ENCODE assay signal across 12 mouse cellular contexts in genomic region chr8:77725406-77725805, GRCm38 (mm10). TPM values are rescaled to one million over a fixed set of nuclear protein-coding genes. Genes with fewer than 3 reads are reported as not detected.
DNase-seq lines count a peak whose midpoint lies in the region; ATAC-seq lines count a peak whose summit lies in the region.
"Had no signal": no experiment of that assay in that cellular context is flagged by ENCODE, and none has a peak within 500 bp of the region (broad histone marks: within the 10 kb centered on the region; RNA-seq: fewer than 3 reads in every experiment).

No protein-coding gene starts in this region.

- ATAC-seq in heart, embryonic 11.5 days (replicated peaks; ENCODE audit: insufficient number of reproducible peaks, low FRiP score, low TSS enrichment), result no peak
- ATAC-seq in kidney, embryonic 15.5 days (replicated peaks; ENCODE audit: low FRiP score), result no peak
- ATAC-seq in forebrain, embryonic 11.5 days (replicated peaks; ENCODE audit: low FRiP score), result no peak

- no peaks in the 10 kb centered on the region for H3K36me3 ChIP-seq in heart, embryonic 11.5 days (ENCODE audit: control insufficient read depth, insufficient read depth, low read length)
- H3K36me3 ChIP-seq in kidney, embryonic 15.5 days, result no peaks in the 10 kb centered on the region
- peaks cover 10% of the 10 kb centered on the region; the same call in 1 of the 2 replicates for H3K36me3 ChIP-seq in limb, embryonic 10.5 days
- H3K36me3 ChIP-seq in forebrain, embryonic 11.5 days (ENCODE audit: control insufficient read depth, insufficient read depth, low read length), result no peaks in the 10 kb centered on the region
- H3K36me3 ChIP-seq: embryonic facial prominence, embryonic 12.5 days; forebrain, embryonic 12.5 days; liver, embryonic 12.5 days had no signal

- no peaks in the 10 kb centered on the region for H3K9me3 ChIP-seq in heart, embryonic 11.5 days (replicated peaks; ENCODE audit: control insufficient read depth, low read length)
- H3K9me3 ChIP-seq in kidney, embryonic 15.5 days (replicated peaks), result no peaks in the 10 kb centered on the region
- no peaks in the 10 kb centered on the region for H3K9me3 ChIP-seq in limb, embryonic 10.5 days (replicated peaks)
- no peaks in the 10 kb centered on the region for H3K9me3 ChIP-seq in forebrain, embryonic 11.5 days (ENCODE audit: control insufficient read depth, low read length)
- H3K9me3 ChIP-seq: embryonic facial prominence, embryonic 12.5 days; forebrain, embryonic 12.5 days; liver, embryonic 12.5 days had no signal

- no peak overlapping the region for H3K4me3 ChIP-seq in heart, embryonic 11.5 days (ENCODE audit: low read depth, low read length)
- no peak overlapping the region for H3K4me3 ChIP-seq in kidney, embryonic 15.5 days (replicated peaks)
- no peak overlapping the region for H3K4me3 ChIP-seq in limb, embryonic 10.5 days
- no peak overlapping the region for H3K4me3 ChIP-seq in forebrain, embryonic 11.5 days (ENCODE audit: low read depth, low read length)
- H3K4me3 ChIP-seq: forebrain, embryonic 12.5 days had no signal

- no peak overlapping the region; the same call in 1 of the 2 replicates for H3K4me2 ChIP-seq in heart, embryonic 11.5 days
- H3K4me2 ChIP-seq in kidney, embryonic 15.5 days, result no peak overlapping the region
- H3K4me2 ChIP-seq in forebrain, embryonic 11.5 days (ENCODE audit: low read depth, low read length, severe bottlenecking), result no peak overlapping the region
- H3K4me2 ChIP-seq: forebrain, embryonic 12.5 days had no signal

- 60% methylated on average over 5 of the region's 5 CpGs for WGBS in heart, embryonic 11.5 days (ENCODE audit: insufficient replicate concordance)
- WGBS in kidney, embryonic 15.5 days, result 72% methylated on average over 5 of the region's 5 CpGs
- whole genome bisulfite sequencing in limb, embryonic 10.5 days, result 60% methylated on average over 5 of the region's 5 CpGs
- 82% methylated on average over 5 of the region's 5 CpGs for WGBS in forebrain, embryonic 11.5 days

- DNase-seq in heart, postnatal 4 days, result no peak
- DNase-seq in kidney, postnatal 14 days, result peak; percentile 5
- DNase-seq in limb, embryonic 10.5 days (ENCODE audit: low spot score), result no peak
- DNase-seq in lung, postnatal 36 days, result peak; percentile 56
- no peak for DNase-seq in forebrain, embryonic 11.5 days (ENCODE audit: low spot score)
- DNase-seq: midbrain, embryonic 14.5 days; right cerebral cortex, adult 18-20 months had no signal

- H3K9ac ChIP-seq in heart, embryonic 11.5 days (ENCODE audit: low read depth, low read length), result no peak overlapping the region
- H3K9ac ChIP-seq in kidney, embryonic 15.5 days, result no peak overlapping the region
- H3K9ac ChIP-seq in forebrain, embryonic 11.5 days (ENCODE audit: low read length), result no peak overlapping the region
- H3K9ac ChIP-seq: forebrain, embryonic 12.5 days; liver, embryonic 12.5 days had no signal

- peak overlapping the region; percentile 29 for H3K27ac ChIP-seq in heart, embryonic 11.5 days (ENCODE audit: low read depth, low read length)
- no peak overlapping the region for H3K27ac ChIP-seq in kidney, embryonic 15.5 days
- H3K27ac ChIP-seq in limb, embryonic 10.5 days, result peak overlapping the region; percentile 98
- no peak overlapping the region for H3K27ac ChIP-seq in forebrain, embryonic 11.5 days (ENCODE audit: low read depth, low read length)
- H3K27ac ChIP-seq: forebrain, embryonic 12.5 days; liver, embryonic 12.5 days had no signal

- H3K4me1 ChIP-seq in heart, embryonic 11.5 days (ENCODE audit: control insufficient read depth, insufficient read depth, low read length), result peaks cover 18% of the 10 kb centered on the region
- peaks cover 17% of the 10 kb centered on the region for H3K4me1 ChIP-seq in kidney, embryonic 15.5 days
- H3K4me1 ChIP-seq in limb, embryonic 10.5 days, result peaks cover 58% of the 10 kb centered on the region
- no peaks in the 10 kb centered on the region; the same call in 1 of the 2 replicates for H3K4me1 ChIP-seq in forebrain, embryonic 11.5 days (replicated peaks; ENCODE audit: control insufficient read depth, insufficient read depth, low read length)

- no peaks in the 10 kb centered on the region for H3K27me3 ChIP-seq in heart, embryonic 11.5 days (ENCODE audit: control insufficient read depth, insufficient read depth, low read length)
- no peaks in the 10 kb centered on the region for H3K27me3 ChIP-seq in kidney, embryonic 15.5 days
- no peaks in the 10 kb centered on the region for H3K27me3 ChIP-seq in limb, embryonic 10.5 days (ENCODE audit: low read depth, poor library complexity, severe bottlenecking)
- H3K27me3 ChIP-seq in forebrain, embryonic 11.5 days (ENCODE audit: control insufficient read depth, insufficient read depth, low read length), result no peaks in the 10 kb centered on the region
- H3K27me3 ChIP-seq: embryonic facial prominence, embryonic 12.5 days; liver, embryonic 12.5 days had no signal

RNA-seq across cellular contexts. Expression of gene Ednra, which starts 1.1 kb away (rescaled TPM):
- polyA plus RNA-seq in heart, embryonic 11.5 days (2014; fragmentation: Nextera tagmentation; extraction: Ambion mirVana), result 47.6 and 48.5 TPM in 2 replicates
- total RNA-seq in heart, postnatal 4 days (2021), result 10 to 100 TPM; 66.4 to 77.3 TPM
- 27.8 and 30.5 TPM in 2 replicates for polyA plus RNA-seq in kidney, embryonic 15.5 days (2015; fragmentation: Nextera tagmentation; extraction: Ambion mirVana)
- polyA plus RNA-seq in limb, embryonic 10.5 days (2016; fragmentation: Nextera tagmentation; extraction: Ambion mirVana), result 49.3 and 68.9 TPM in 2 replicates
- 17.7 and 21.8 TPM in 2 replicates for polyA plus RNA-seq in forebrain, embryonic 11.5 days (2014; fragmentation: Nextera tagmentation; extraction: Ambion mirVana)

Comparison
In these comparisons a context has a peak if more than half of its experiments do, and no peak if none do; other contexts are left out.
1. H3K27ac ChIP-seq: peak in heart, embryonic 11.5 days (single experiment) and limb, embryonic 10.5 days (single experiment); none in kidney, embryonic 15.5 days (single experiment) and forebrain, embryonic 11.5 days (single experiment).
2. DNase-seq: peak in kidney, postnatal 14 days (single experiment) and lung, postnatal 36 days (single experiment); none in heart, postnatal 4 days (single experiment), limb, embryonic 10.5 days (single experiment) and forebrain, embryonic 11.5 days (single experiment).